Mouse (Mus musculus) heart, postnatal 0 days (tissue): Measurements from ENCODE around the gene 9430015G10Rik. TPM values are rescaled to one million over a fixed set of nuclear protein-coding genes. Genes with fewer than 3 reads are reported as not detected.

ENCODE experiments used
- ATAC-seq: fragments of 200-750 bp; cut with Nextera tagmentation; 2 replicates; pipeline ENCODE4 v1.8.0; 2017; ENCODE audit warnings: low read depth, moderate number of reproducible peaks, moderate library complexity; ENCODE audit not compliant: insufficient read depth
- DNase-seq: peaks from one replicate; pipeline ENCODE4 v3.0.0-alpha.2; 2016; ENCODE audit warnings: low spot score
- H3K27ac ChIP-seq: fragments of 300-500 bp; sonication (generic); 2 replicates; pipeline ENCODE4 v1.5.1; 2014; ENCODE audit warnings: low read depth, mild to moderate bottlenecking
- H3K27me3 ChIP-seq: fragments of 300-500 bp; sonication (generic); 2 replicates; pipeline ENCODE4 v1.6.1; 2014; ENCODE audit warnings: low read length, mixed read lengths; ENCODE audit not compliant: control insufficient read depth, insufficient read depth
- H3K36me3 ChIP-seq: fragments of 300-500 bp; sonication (generic); replicated peaks from 2 replicates; pipeline ENCODE4 v1.6.1; 2014; ENCODE audit warnings: low read length, mixed read lengths; ENCODE audit not compliant: control insufficient read depth, insufficient read depth
- H3K4me1 ChIP-seq: fragments of 300-500 bp; sonication (generic); 2 replicates; pipeline ENCODE4 v1.6.1; 2014; ENCODE audit warnings: antibody characterized with exemption; ENCODE audit not compliant: control insufficient read depth, insufficient read depth
- H3K4me2 ChIP-seq: fragments of 300-500 bp; sonication (generic); 2 replicates; pipeline ENCODE4 v1.6.1; 2014; ENCODE audit warnings: low read depth, mild to moderate bottlenecking, low read length, moderate library complexity
- H3K4me3 ChIP-seq: fragments of 300-500 bp; sonication (generic); 2 replicates; pipeline ENCODE4 v1.5.1; 2014; ENCODE audit warnings: low read depth, low read length
- H3K9ac ChIP-seq: fragments of 300-500 bp; sonication (generic); replicated peaks from 2 replicates; pipeline ENCODE4 v1.6.1; 2014; ENCODE audit warnings: low read depth, low read length, mixed read lengths
- H3K9me3 ChIP-seq: fragments of 300-500 bp; sonication (generic); replicated peaks from 2 replicates; pipeline ENCODE4 v1.6.1; 2016; ENCODE audit warnings: low read length; ENCODE audit not compliant: control insufficient read depth
- CTCF ChIP-seq: IDR thresholded peaks from 2 replicates; pipeline ENCODE4 v1.5.1; 2016; ENCODE audit warnings: antibody characterized with exemption, control low read depth, low read depth
- EP300 ChIP-seq: IDR thresholded peaks from 2 replicates; pipeline ENCODE4 v1.6.1; 2016; ENCODE audit warnings: antibody characterized with exemption, low read depth
- WGBS: fragments of 180-500 bp; shearing (Covaris S2); extraction: QIAGEN DNeasy Blood & Tissue Kit; methylation state at CpG from one replicate; pipeline ENCODE4 v1.1.7; 2014; 5-methylcytosine and 5-hydroxymethylcytosine counted together
- polyA plus RNA-seq: library from polyadenylated mRNA; unstranded; fragments of >200 nt; fragmentation: Nextera tagmentation; extraction: Ambion mirVana; gene quantifications from 2 replicates; pipeline ENCODE4 v1.2.1, GENCODE M21; 2015
- total RNA-seq: library from RNA; depleted of rRNA; stranded (reverse); fragments of >200 nt; gene quantifications from 2 replicates; pipeline ENCODE4 v1.2.3, GENCODE M21; 2014; ENCODE audit warnings: low replicate concordance

9430015G10Rik gene
- total and polyA plus RNA-seq, 2 experiments from 2014 or later: 3.8 to 6.7 TPM

DNA sequence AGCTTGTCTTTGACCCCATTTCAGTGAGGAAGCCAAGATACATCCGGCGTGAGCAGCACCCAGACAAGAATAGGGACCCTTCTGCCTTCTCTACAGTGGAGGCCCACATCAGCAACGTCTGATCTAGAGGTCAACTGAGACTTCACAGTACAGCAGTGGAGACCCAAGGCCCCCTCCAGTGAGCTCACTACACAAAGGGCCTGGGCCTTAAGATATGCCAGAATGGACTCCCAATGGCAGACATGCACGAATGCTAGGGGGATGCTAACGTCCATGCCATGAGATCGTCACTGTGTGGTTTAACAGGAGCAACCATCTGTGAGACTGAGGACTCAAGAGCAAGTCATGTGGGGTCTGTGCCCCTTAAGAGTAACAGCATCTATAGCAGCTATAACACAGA lies 15.6 kb downstream of the 9430015G10Rik start:
- 91% methylated on average over 6 of the region's 6 CpGs for WGBS
- H3K9ac ChIP-seq: no peak overlapping the region
- H3K4me2 ChIP-seq: no peak overlapping the region
- no peaks in the 10 kb centered on the region for H3K4me1 ChIP-seq
- no peak for TF ChIP-seq EP300
- no peak for TF ChIP-seq CTCF
- peaks cover 42% of the 10 kb centered on the region for H3K36me3 ChIP-seq
- DNase-seq: no peak
- H3K9me3 ChIP-seq: no peaks in the 10 kb centered on the region
- no peaks in the 10 kb centered on the region for H3K27me3 ChIP-seq
- ATAC-seq: no peak
- no peak overlapping the region for H3K4me3 ChIP-seq
- no peak overlapping the region for H3K27ac ChIP-seq

DNA sequence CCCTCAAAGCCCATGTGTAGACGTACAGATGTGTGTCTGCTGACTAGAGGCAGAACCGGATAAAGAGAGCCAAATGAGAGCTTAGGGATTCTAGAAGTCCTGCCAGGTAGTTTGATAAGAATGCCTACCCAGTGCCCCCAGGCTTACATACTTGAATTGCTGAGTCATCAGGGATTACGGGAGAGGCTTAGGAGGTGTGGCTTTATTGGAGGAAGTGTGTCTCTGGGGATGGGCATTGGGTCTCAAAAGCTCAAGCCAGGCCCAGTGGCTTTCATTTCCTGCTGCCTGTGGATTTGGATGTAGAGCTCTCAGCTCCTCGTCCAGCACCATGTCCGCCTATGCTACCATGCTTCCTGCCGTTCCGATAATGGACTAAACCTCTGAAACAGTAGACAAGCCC lies 17.1 kb downstream of the 9430015G10Rik start:
- Histone ChIP-seq H3K27ac (no peak overlapping the region), H3K4me2 (no peak overlapping the region), H3K4me3 (no peak overlapping the region), H3K9ac (no peak overlapping the region), H3K36me3 (peaks cover 27% of the 10 kb centered on the region), H3K27me3 (no peaks in the 10 kb centered on the region), H3K9me3 (no peaks in the 10 kb centered on the region), H3K4me1 (no peaks in the 10 kb centered on the region)
- TF ChIP-seq CTCF (no peak), EP300 (no peak)
- ATAC-seq (no peak), DNase-seq (no peak)
- 70% methylated on average over 7 of the region's 7 CpGs for WGBS

DNA sequence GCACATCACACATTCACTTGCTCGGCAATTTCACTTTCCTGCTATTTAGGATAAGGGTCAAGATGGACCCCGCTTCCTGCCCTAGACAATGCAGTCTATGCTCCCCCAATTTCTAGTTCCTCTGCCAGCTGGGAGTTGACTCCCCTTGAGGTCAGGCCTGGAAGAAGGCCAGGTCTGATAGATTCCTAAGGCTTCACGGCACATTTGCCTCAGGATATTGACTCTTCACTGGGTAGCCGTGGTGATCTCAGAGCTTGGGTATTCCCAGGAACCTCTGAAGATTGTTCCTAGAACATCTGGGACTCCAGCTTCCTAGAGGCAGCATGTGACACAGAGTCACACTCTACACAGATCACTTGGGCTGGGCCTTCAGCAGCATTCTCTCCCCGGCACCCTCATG lies 19.0 kb downstream of the 9430015G10Rik start:
- H3K36me3 ChIP-seq: peaks cover 16% of the 10 kb centered on the region
- ATAC-seq (no peak), DNase-seq (no peak)
- H3K27me3 ChIP-seq: no peaks in the 10 kb centered on the region
- H3K4me2 ChIP-seq: no peak overlapping the region
- H3K4me3 ChIP-seq: no peak overlapping the region
- H3K27ac ChIP-seq: no peak overlapping the region
- no peak overlapping the region for H3K9ac ChIP-seq
- H3K9me3 ChIP-seq: no peaks in the 10 kb centered on the region
- H3K4me1 ChIP-seq: no peaks in the 10 kb centered on the region
- TF ChIP-seq CTCF (no peak), EP300 (no peak)
- 62% methylated on average over 5 of the region's 5 CpGs for WGBS

DNA sequence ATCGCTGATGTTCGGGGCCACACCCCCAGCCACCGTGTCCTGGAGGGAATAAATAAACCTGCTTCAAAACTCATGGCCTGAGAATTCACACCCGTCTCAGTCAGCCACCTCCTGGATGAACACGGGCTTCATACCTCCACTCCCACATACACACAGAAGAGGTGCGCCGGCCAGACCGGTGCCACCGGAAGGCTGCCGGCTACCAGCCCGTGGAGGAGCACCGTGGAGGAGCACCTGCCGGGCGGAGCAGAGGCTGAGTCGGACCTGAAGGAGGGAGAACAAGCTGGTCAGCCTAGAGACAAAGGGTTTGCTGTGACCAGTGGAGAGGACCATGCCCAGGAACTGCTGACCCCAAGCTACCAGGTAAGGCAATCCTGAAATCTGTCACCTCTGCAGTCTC lies 20.7 kb downstream of the 9430015G10Rik start, which contains the start of gene Rnf223:
Gene Rnf223 (plus strand): TSS at position 78 of the 400 bp plus-strand sequence.
- no peak within 1 kb of the TSS for H3K27ac ChIP-seq
- DNase-seq (no peak), ATAC-seq (no peak)
- H3K4me1 ChIP-seq: no peaks in the 10 kb centered on the region
- H3K9ac ChIP-seq: no peak within 1 kb of the TSS
- no peak within 1 kb of the TSS for H3K4me3 ChIP-seq
- no peaks in the 10 kb centered on the region for H3K9me3 ChIP-seq
- WGBS: 76% methylated on average over 15 of the region's 15 CpGs
- H3K27me3 ChIP-seq: no peaks in the 10 kb centered on the region
- TF ChIP-seq EP300: no peak
- no peak for TF ChIP-seq CTCF
- H3K4me2 ChIP-seq: no peak within 1 kb of the TSS
- peaks cover 12% of the 10 kb centered on the region for H3K36me3 ChIP-seq

DNA sequence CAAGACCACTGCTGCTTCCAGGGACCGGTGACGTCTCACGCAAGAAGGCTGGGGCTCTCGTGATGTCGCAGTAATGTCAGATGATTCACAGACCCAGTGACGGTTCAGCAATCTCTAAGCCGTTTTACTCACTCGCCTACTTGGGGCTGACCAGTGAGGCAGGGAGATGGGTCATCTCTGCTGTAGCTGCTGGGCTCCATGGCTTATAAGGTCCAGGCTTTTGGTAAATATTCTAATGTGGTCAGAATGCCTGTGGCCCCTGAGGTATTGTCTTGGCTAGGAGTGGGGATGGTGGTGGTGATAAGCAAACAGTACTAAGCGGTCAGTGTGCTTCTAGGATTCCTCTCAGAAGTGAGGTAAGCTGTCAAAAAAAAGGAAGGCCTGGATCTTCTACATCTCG lies 21.2 kb downstream of the 9430015G10Rik start:
- TF ChIP-seq EP300 (no peak), CTCF (no peak)
- Histone ChIP-seq H3K4me2 (no peak overlapping the region), H3K27ac (no peak overlapping the region), H3K36me3 (peaks cover 7% of the 10 kb centered on the region), H3K27me3 (no peaks in the 10 kb centered on the region), H3K4me3 (no peak overlapping the region), H3K9me3 (no peaks in the 10 kb centered on the region), H3K9ac (no peak overlapping the region), H3K4me1 (no peaks in the 10 kb centered on the region)
- 71% methylated on average over 10 of the region's 10 CpGs for WGBS
- DNase-seq (no peak), ATAC-seq (no peak)

DNA sequence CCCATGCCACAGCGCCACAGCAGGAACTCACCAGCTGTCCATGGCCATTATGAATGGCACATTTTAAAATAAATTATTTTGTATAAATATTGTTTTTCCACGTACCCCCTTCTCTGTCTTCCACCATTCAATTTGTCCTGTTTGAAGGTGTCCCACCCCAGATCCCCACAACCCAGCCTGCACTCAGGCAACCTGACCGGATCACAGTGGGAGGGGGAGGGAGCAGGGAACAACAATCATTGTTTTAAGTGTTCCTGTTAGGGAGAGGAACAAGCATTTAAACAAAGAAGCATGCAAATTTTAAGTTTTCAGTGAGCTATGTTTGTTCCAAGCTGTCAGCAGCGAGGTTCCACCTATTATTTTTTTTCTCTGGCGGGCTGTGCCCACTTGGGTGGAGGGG lies 23.6 kb downstream of the 9430015G10Rik start:
- H3K4me3 ChIP-seq: no peak overlapping the region
- 77% methylated on average over 5 of the region's 5 CpGs for WGBS
- H3K9me3 ChIP-seq: no peaks in the 10 kb centered on the region
- H3K36me3 ChIP-seq: no peaks in the 10 kb centered on the region
- H3K27me3 ChIP-seq: no peaks in the 10 kb centered on the region
- DNase-seq (no peak), ATAC-seq (no peak)
- no peak for TF ChIP-seq CTCF
- no peak for TF ChIP-seq EP300
- H3K4me2 ChIP-seq: no peak overlapping the region
- no peak overlapping the region for H3K27ac ChIP-seq
- no peak overlapping the region for H3K9ac ChIP-seq
- H3K4me1 ChIP-seq: no peaks in the 10 kb centered on the region
